Mouse (Mus musculus) urinary bladder, postnatal 14 days (tissue): ENCODE data around the gene Clic4.

ENCODE experiments used
- DNase-seq: peaks from one replicate; pipeline ENCODE4 v3.0.0; 2021; ENCODE audit warnings: low spot score

The Clic4 gene

GRCm38 (mm10) chr4:135272640-135273306 lies at the start of gene Clic4:
Clic4 (minus strand) TSS chr4:135272814.
- DNase-seq, result peak; percentile 100

- DNase-seq, result peak; percentile 78
Observed at GRCm38 (mm10) chr4:135317966-135318365, 45.4 kb upstream of the Clic4 start.

- no peak for DNase-seq
Observed at GRCm38 (mm10) chr4:135317539-135317938, 44.9 kb upstream of the Clic4 start.

GRCm38 (mm10) chr4:135315287-135315686 lies 42.7 kb upstream of the Clic4 start:
- DNase-seq, result no peak

GRCm38 (mm10) chr4:135314419-135314832 lies 41.8 kb upstream of the Clic4 start:
- no peak for DNase-seq

GRCm38 (mm10) chr4:135313761-135314241 lies 41.2 kb upstream of the Clic4 start:
- no peak for DNase-seq

- DNase-seq, result no peak
Observed at GRCm38 (mm10) chr4:135313111-135313691, 40.6 kb upstream of the Clic4 start.

- peak; percentile 58 for DNase-seq
Observed at GRCm38 (mm10) chr4:135312706-135313105, 40.1 kb upstream of the Clic4 start.

GRCm38 (mm10) chr4:135310371-135310770 lies 37.8 kb upstream of the Clic4 start:
- DNase-seq, result no peak

- DNase-seq, result no peak
Observed at GRCm38 (mm10) chr4:135309726-135310125, 37.1 kb upstream of the Clic4 start.

- no peak for DNase-seq
Observed at GRCm38 (mm10) chr4:135309112-135309659, 36.6 kb upstream of the Clic4 start.

- DNase-seq, result no peak
Observed at GRCm38 (mm10) chr4:135306971-135307632, 34.5 kb upstream of the Clic4 start.

- no peak for DNase-seq
Observed at GRCm38 (mm10) chr4:135306533-135306932, 33.9 kb upstream of the Clic4 start.

- no peak for DNase-seq
Observed at GRCm38 (mm10) chr4:135302261-135302660, 29.6 kb upstream of the Clic4 start.

GRCm38 (mm10) chr4:135301166-135301565 lies 28.6 kb upstream of the Clic4 start:
- no peak for DNase-seq

- DNase-seq, result no peak
Observed at GRCm38 (mm10) chr4:135300248-135301041, 27.8 kb upstream of the Clic4 start.

GRCm38 (mm10) chr4:135298680-135299079 lies 26.1 kb upstream of the Clic4 start:
- DNase-seq, result peak; percentile 38

- peak; percentile 38 for DNase-seq
Observed at GRCm38 (mm10) chr4:135297931-135298546, 25.4 kb upstream of the Clic4 start.

GRCm38 (mm10) chr4:135297146-135297545 lies 24.5 kb upstream of the Clic4 start:
- no peak for DNase-seq

- DNase-seq, result no peak
Observed at GRCm38 (mm10) chr4:135296565-135296964, 24.0 kb upstream of the Clic4 start.

GRCm38 (mm10) chr4:135293813-135294212 lies 21.2 kb upstream of the Clic4 start:
- no peak for DNase-seq
